Mouse (Mus musculus) layer of hippocampus, postnatal 10 days (tissue): ENCODE results near the gene 5430403G16Rik. TPM values are rescaled to one million over a fixed set of nuclear protein-coding genes. Genes with fewer than 3 reads are reported as not detected.
A peak's percentile ranks its signal among the peaks of the same experiment; 100 is the strongest.
"Not testable (repeated sequence)": the region's sequence is repeated elsewhere in the genome, so short reads cannot be mapped to it uniquely, and the experiment has no call there.

ENCODE experiments used
- DNase-seq, 2 experiments: peaks; one replicate each; pipeline ENCODE4 v3.0.0; 2021; ENCODE audit warnings: low spot score in 2 of 2
- long read RNA-seq: library from polyadenylated mRNA; stranded (forward); transcript quantifications from one replicate; pipeline ENCODE4 v2.0.0, GENCODE M21; 2023
- total RNA-seq, 2 experiments: library from RNA; stranded (reverse); gene quantifications; 2 replicates each; pipeline ENCODE4 v1.2.3; 2021

5430403G16Rik gene
- 1 to 10 TPM; 2.4 TPM for total RNA-seq
- long read RNA-seq, result 0 reads

DNA sequence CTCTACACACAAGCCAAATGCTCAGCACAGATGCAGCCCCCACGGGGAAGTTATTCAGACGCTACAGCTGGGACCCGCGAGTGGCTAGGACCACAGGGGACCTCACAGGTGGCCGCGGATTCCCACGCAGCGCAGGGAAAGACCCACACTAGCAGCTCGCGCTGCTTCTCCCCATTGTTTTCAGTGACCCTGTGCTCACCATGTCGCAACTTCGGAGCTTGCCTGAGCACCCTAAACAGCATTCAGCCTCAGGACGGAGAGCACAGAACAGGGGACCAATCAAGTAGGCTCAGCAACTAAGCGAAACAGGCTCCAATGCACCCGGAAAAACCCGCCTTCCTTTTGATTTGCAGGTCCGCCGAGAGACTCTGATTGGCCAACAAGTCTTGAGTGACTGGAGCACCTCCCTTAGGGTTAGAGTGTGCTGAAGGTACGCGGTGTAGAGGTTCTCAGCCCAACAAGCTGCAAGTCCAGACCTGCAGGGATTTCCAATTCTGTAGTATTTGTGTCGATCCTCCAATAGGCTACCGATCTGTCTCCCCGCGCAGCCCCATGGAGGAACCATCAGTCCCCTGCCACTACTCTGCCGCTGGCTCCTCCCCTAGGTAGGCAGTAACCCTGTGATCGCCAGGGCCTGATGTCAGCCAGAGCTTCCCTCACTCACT, at the start of gene 5430403G16Rik:
Gene 5430403G16Rik, minus strand, starts transcription at position 505 of the 665 bp plus-strand sequence.
- peak; percentile 65 to 72 for DNase-seq

DNA sequence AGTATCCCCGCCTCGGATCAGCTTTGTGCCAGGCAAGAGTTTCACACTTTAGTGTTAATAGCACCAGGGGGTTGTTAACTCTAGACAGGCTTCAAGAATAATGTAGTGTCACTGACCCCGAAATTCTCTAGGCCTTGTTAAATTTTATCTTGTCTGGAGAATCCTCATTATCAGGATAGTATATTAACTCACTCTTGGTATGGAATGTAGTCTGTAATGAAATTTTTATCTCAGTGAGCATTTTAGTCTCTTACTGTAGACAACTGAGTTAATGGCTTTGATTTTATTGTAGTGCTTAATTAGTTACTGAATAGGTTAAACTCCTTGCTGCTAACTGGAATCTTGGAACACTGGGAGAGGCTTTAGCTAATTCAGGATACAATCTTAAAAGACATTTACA, 26.5 kb upstream of the 5430403G16Rik start:
- DNase-seq, result not testable (repeated sequence)

DNA sequence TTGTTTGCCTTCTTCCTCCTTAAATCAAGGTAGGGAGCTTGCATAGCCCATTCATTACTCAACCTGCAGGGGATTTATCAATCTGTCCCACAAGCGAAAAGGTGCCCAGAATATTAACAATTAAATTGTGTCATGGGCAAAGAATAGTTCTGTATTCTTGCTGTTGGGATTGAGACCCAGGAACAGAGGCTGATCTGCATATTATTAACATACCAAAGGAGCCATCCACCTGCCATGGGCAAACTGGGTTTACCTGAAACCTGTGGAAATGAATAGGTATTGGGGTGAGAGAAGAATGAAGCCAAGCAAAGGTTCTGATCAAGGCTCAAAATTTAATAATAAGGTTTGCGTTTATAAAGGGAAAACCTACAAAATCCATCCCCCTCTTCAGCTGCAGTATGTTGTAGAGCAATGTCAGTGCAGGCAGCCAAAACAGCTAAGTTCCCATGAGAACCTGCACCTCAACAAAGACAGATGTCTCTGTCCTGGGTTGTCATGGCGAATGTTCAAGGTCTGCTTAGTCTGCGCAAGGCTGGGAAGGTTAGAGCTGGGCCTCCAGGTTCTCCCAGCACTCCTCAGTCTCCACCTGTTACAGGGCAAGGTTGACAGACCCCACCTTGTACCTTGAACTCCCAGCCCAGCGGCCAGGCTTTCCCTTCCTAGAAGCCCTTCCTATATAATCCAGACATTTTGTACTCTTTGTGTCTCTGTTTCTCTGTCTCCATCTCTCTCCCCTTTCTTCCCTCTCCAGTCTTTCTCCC, 544 bp upstream of the 5430403G16Rik start:
- not testable (repeated sequence) for DNase-seq

DNA sequence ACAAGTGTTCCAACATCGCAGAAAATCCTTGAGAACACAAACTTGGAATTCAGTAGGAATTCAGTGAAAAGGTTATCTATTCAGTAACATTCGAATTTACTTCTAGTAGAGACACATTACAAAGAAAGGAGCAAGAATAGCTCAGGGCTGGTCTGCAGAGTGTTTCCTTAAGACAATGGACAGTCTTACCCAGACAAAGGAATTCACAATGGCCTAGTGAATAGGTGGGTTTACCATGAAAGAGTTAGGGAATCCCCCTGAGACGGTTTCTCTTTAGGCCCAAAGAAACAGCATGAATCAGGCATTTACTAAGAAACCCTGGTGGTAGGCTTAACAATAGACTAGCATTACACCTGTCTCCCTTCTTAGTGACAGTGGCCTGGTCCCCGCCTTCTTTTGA, 7.9 kb downstream of the 5430403G16Rik start:
- DNase-seq, result no peak

Other genes with a start within 250 kb of the 5430403G16Rik start
- gene Crlf2, start 132.0 kb downstream of the 5430403G16Rik start, total RNA-seq, result 10 to 100 TPM; 33.3 to 43.0 TPM
- 1 to 10 TPM; 3.5 to 4.4 TPM for gene 4930522L14Rik, start 60.8 kb upstream of the 5430403G16Rik start, total RNA-seq
- 10 to 100 TPM; 37.9 to 45.4 TPM for gene Gm15446, start 232.4 kb upstream of the 5430403G16Rik start, total RNA-seq